Mouse (Mus musculus): ENCODE results near the gene Plekho1. TPM values are rescaled to one million over a fixed set of nuclear protein-coding genes. Genes with fewer than 3 reads are reported as not detected.

The Plekho1 gene
- total RNA-seq, 1 experiment from 2014 or later: 29.4 TPM

DNA sequence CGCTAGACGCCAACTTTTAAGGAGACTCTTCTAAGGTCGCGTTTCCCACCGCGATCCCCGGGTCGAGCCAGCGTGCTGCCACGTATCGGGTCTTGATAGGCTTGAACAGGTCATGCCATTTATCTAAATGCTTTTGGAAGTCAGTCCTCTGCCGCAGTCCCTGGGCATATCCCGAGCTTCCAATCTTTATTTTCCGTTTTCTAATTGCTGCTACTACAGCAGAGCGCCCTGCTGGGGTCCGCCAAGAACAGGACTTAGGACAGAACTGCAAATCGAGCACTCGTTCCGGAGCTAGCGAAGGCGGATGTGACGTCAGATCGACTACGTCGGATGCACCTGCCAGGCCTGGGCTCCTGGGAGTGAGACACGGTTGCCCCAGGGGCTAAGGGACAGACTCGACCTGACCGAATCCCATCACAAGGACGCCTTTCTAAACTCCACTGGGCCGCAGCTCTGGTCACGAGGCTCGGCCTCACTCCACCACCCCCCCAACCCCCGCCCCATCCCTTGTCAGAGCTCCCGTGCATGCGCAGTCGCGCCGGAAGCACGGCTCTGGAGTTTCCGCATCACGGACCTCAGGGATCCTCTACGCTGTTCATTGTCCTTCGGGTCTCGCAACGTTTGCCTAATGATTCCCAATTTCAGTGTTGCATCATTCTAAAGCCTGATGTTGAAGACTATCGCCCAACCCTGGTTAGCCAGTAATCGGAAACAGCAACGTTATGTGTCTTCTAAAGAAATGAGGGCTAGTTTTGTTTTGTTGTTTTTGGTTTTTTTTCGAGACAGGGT is 44.8 kb downstream of the Plekho1 start:
- DNase-seq: peak; percentile 95

GRCm38 (mm10) chr3:95948325-95948724 is 47.5 kb downstream of the Plekho1 start:
- no peak for DNase-seq

DNA sequence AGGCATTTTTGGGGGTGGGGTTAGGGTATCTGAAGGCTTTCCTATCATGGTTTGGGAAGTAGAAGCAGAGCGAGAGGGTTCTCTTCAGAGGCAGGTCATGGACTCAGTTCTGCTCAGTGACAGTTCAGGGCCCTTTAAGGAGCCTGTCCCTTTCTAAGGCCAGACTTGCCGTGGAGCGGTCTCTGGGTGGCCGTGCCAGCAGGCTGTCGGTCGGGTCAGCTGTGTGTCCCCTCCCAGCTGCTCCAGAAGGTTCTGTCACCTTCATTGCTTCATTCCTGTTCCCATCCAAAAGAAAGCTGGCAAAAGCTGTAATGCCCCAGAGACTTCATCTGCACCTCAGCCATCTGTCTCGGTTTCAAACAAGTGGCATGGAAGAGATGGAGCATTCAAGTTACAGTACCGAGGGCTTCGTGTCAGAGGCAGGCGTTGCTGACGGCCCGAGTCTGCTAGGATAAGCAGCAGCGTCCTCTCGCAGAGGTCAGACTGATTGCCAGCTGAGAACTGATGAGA is 50.0 kb downstream of the Plekho1 start:
- DNase-seq: peak; percentile 48

DNA sequence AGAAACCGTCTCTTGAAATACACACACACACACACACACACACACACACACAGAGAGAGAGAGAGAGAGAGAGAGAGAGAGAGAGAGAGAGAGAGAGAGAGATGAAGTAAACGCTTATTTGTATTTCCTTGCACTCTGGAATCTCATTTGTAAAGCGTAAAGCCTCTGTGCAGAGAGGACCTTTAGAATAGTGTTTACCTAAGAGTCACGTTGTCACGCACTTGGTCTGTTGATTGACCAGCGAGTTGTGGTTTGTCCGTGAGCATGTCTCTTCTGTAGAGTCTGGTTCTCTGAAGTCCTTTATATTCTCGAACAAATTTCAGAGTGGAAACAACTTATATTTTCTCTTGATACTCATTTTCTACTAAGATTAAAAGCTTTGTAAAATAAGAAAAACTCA is 51.1 kb downstream of the Plekho1 start:
- no peak for DNase-seq

DNA sequence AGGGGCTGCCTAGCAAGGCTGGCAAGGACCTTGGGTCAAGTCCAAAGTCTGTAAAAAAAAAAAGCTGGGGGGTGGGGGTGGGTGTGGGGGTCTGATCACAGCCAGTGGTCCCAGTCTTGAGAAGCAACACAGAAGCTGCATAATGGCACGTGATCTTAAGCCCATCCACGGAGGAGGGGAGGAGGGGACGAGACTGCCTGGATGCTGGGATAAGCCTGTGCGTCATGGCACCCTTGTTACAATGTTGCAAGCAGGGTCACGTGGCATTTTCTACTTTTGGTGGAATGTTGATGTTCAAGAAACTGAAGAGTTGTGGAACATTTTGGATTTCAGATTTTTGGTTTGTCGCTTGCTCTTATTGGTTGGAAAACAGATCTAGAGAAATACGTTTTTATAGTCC is 52.6 kb downstream of the Plekho1 start:
- DNase-seq: no peak

DNA sequence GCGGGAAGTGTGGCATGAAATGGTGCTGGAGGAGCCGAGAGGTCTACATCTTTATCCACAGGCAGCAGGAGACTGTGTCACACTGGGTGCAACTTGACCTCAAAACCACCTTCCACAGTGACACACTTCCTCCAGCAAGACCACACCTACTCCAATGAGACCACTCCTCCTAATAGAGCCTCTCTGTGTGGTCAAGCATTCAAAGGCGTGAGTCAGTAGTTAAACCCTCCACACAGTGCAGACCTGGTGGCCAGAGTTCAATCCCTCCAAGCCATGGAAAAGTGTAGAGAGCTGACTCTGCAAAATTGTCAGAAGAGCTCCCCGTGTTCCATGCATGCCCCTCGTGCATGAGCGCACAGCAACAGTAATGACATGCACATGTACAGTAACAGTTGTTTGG is 53.1 kb downstream of the Plekho1 start:
- DNase-seq: no peak

GRCm38 (mm10) chr3:95938835-95939234 is 57.0 kb downstream of the Plekho1 start:
- peak; percentile 52 for DNase-seq

Other genes starting within 250 kb of the Plekho1 start
- gene Tars2, start 235.8 kb downstream of the Plekho1 start, total RNA-seq (2021): 49.6 and 52.3 TPM in 2 replicates
- 47.4 and 51.5 TPM in 2 replicates for gene Rprd2, start 177.1 kb downstream of the Plekho1 start, total RNA-seq (2021)
- gene Prpf3, start 140.1 kb downstream of the Plekho1 start, total RNA-seq (2021): 23.0 and 27.2 TPM in 2 replicates
- gene Mrps21, start 124.5 kb downstream of the Plekho1 start, total RNA-seq (2021): 289 and 301 TPM in 2 replicates
- 2.6 and 3.9 TPM in 2 replicates for gene Ciart, start 113.8 kb downstream of the Plekho1 start, total RNA-seq (2021)
- gene BC028528, start 104.0 kb downstream of the Plekho1 start, total RNA-seq (2021): 21.1 and 32.7 TPM in 2 replicates
- gene Aph1a, start 102.0 kb downstream of the Plekho1 start, total RNA-seq (2021): 165 and 175 TPM in 2 replicates
- gene Car14, start 91.3 kb downstream of the Plekho1 start, total RNA-seq (2021): 20.1 and 20.3 TPM in 2 replicates
- gene Anp32e, start 66.8 kb downstream of the Plekho1 start, total RNA-seq (2021): 94.6 and 102 TPM in 2 replicates
- 27.0 and 31.1 TPM in 2 replicates for gene Vps45, start 62.5 kb upstream of the Plekho1 start, total RNA-seq (2021)
- 31.8 and 40.8 TPM in 2 replicates for gene Otud7b, start 108.5 kb upstream of the Plekho1 start, total RNA-seq (2021)
- 9.3 and 15.6 TPM in 2 replicates for gene Mtmr11, start 166.0 kb upstream of the Plekho1 start, total RNA-seq (2021)
- 52.0 and 57.5 TPM in 2 replicates for gene Sf3b4, start 176.3 kb upstream of the Plekho1 start, total RNA-seq (2021)
- gene Sv2a, start 185.2 kb upstream of the Plekho1 start, total RNA-seq (2021): 9.0 and 10.4 TPM in 2 replicates
- 33.1 and 33.2 TPM in 2 replicates for gene Bola1, start 223.7 kb upstream of the Plekho1 start, total RNA-seq (2021)
- 14.3 and 17.6 TPM in 2 replicates for gene Hist2h2ab, start 223.9 kb upstream of the Plekho1 start, total RNA-seq (2021)
- 128 and 146 TPM in 2 replicates for gene Hist2h2ac, start 224.9 kb upstream of the Plekho1 start, total RNA-seq (2021)
- 9.0 and 12.3 TPM in 2 replicates for gene Hist2h2be, start 225.1 kb upstream of the Plekho1 start, total RNA-seq (2021)
- gene Hist2h3c2, start 243.1 kb upstream of the Plekho1 start, total RNA-seq (2021): 93.4 and 148 TPM in 2 replicates
- gene Hist2h2aa2, start 244.3 kb upstream of the Plekho1 start, total RNA-seq (2021): 733 and 750 TPM in 2 replicates
- 53.5 and 61.0 TPM in 2 replicates for gene Hist2h2aa1, start 249.5 kb upstream of the Plekho1 start, total RNA-seq (2021)

Data from adrenal gland, postnatal 14 days (tissue).